Mouse (Mus musculus) hindbrain, embryonic 11.5 days (tissue): ENCODE measurements at regions not wholly inside any gene's neighbourhood (a gene's known extent, or its start where the extent isn't known, plus 50 kb on each side); places are given as distances from the start of the nearest gene placed in this dataset.

Experiments used
- ATAC-seq: fragments of 200-750 bp; cut with Nextera tagmentation; 2 replicates; pipeline ENCODE4 v1.8.0; 2017; ENCODE audit warnings: mild to moderate bottlenecking, moderate TSS enrichment, moderate library complexity; ENCODE audit not compliant: low FRiP score
- DNase-seq: peaks from one replicate; pipeline ENCODE4 v3.0.0-alpha.2; 2015; ENCODE audit warnings: low spot score
- H3K27ac ChIP-seq: fragments of 300-500 bp; sonication (generic); 2 replicates; pipeline ENCODE4 v1.5.1; 2014; ENCODE audit warnings: mild to moderate bottlenecking, low read depth, low read length
- H3K27me3 ChIP-seq: fragments of 300-500 bp; sonication (generic); 2 replicates; pipeline ENCODE4 v1.6.1; 2014; ENCODE audit warnings: mild to moderate bottlenecking, low read length, moderate library complexity, mixed read lengths; ENCODE audit not compliant: control insufficient read depth, insufficient read depth
- H3K36me3 ChIP-seq: fragments of 300-500 bp; sonication (generic); 2 replicates; pipeline ENCODE4 v1.6.1; 2014; ENCODE audit warnings: mild to moderate bottlenecking, low read length, moderate library complexity, mixed read lengths; ENCODE audit not compliant: control insufficient read depth, insufficient read depth
- H3K4me1 ChIP-seq: fragments of 300-500 bp; sonication (generic); replicated peaks from 2 replicates; pipeline ENCODE4 v1.6.1; 2014; ENCODE audit warnings: low read length, mixed read lengths; ENCODE audit not compliant: control insufficient read depth, insufficient read depth
- H3K4me2 ChIP-seq: fragments of 300-500 bp; sonication (generic); replicated peaks from 2 replicates; pipeline ENCODE4 v1.6.1; 2014; ENCODE audit warnings: mild to moderate bottlenecking, low read depth, low read length
- H3K4me3 ChIP-seq: fragments of 300-500 bp; sonication (generic); 2 replicates; pipeline ENCODE4 v1.5.1; 2014; ENCODE audit warnings: low read depth, low read length
- H3K9ac ChIP-seq: fragments of 300-500 bp; sonication (generic); 2 replicates; pipeline ENCODE4 v1.6.1; 2014; ENCODE audit warnings: low read depth, low read length
- H3K9me3 ChIP-seq: fragments of 300-500 bp; sonication (generic); 2 replicates; pipeline ENCODE4 v1.6.1; 2016; ENCODE audit warnings: low read length; ENCODE audit not compliant: control insufficient read depth
- WGBS: fragments of 180-500 bp; shearing (Covaris S2); extraction: QIAGEN DNeasy Blood & Tissue Kit; methylation state at CpG from one replicate; pipeline ENCODE4 v1.1.7; 2014; 5-methylcytosine and 5-hydroxymethylcytosine counted together

- no peaks in the 10 kb centered on the region for H3K4me1 ChIP-seq
- DNase-seq (no peak), ATAC-seq (no peak)
- H3K27ac ChIP-seq: no peak overlapping the region
- peaks cover 9% of the 10 kb centered on the region; the same call in 1 of the 2 replicates for H3K27me3 ChIP-seq
- H3K9me3 ChIP-seq: no peaks in the 10 kb centered on the region
- no peak overlapping the region for H3K9ac ChIP-seq
- H3K4me2 ChIP-seq: no peak overlapping the region
- no peak overlapping the region for H3K4me3 ChIP-seq
- H3K36me3 ChIP-seq: no peaks in the 10 kb centered on the region
- 51% methylated on average over 4 of the region's 4 CpGs for WGBS
Measured at GRCm38 (mm10) chr7:73644362-73644904, 95.7 kb upstream of the Fam174b start.

DNA sequence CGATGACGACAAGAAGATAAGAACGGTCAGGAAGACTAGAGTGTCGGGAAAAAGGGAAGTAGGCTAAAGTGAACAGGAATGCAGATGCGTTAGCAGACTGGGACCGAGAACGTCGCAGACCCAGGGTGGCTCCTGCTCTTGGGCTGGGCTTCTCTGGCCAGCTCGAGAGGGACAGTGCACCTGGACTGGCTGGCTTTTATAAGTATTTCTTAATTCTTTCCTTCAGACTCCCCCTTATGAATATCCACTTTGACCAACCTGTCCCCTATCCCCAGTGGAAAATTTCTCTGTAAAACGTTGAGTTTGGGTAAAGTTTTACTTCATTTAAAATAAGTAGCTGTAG is 96.1 kb upstream of the Fam174b start:
- H3K4me2 ChIP-seq: no peak overlapping the region
- no peak for DNase-seq
- H3K27ac ChIP-seq: no peak overlapping the region
- no peak overlapping the region for H3K9ac ChIP-seq
- H3K36me3 ChIP-seq: no peaks in the 10 kb centered on the region
- ATAC-seq: no peak
- no peaks in the 10 kb centered on the region for H3K9me3 ChIP-seq
- peaks cover 9% of the 10 kb centered on the region; the same call in 1 of the 2 replicates for H3K27me3 ChIP-seq
- no peak overlapping the region for H3K4me3 ChIP-seq
- no peaks in the 10 kb centered on the region for H3K4me1 ChIP-seq
- WGBS: 63% methylated on average over 10 of the region's 10 CpGs

GRCm38 (mm10) chr7:73643306-73643992 is 96.7 kb upstream of the Fam174b start:
- ATAC-seq (no peak), DNase-seq (no peak)
- Histone ChIP-seq H3K4me3 (no peak overlapping the region), H3K4me1 (no peaks in the 10 kb centered on the region), H3K4me2 (no peak overlapping the region), H3K9me3 (no peaks in the 10 kb centered on the region), H3K27ac (no peak overlapping the region), H3K36me3 (no peaks in the 10 kb centered on the region), H3K9ac (no peak overlapping the region), H3K27me3 (peaks cover 9% of the 10 kb centered on the region; the same call in 1 of the 2 replicates)
- WGBS: 79% methylated on average over 19 of the region's 19 CpGs

- Histone ChIP-seq H3K4me2 (no peak overlapping the region), H3K4me1 (0 out of 2 replicates have a peak, but pooled peaks cover 3% of the 10 kb centered on the region), H3K36me3 (no peaks in the 10 kb centered on the region), H3K9me3 (no peaks in the 10 kb centered on the region), H3K27ac (no peak overlapping the region), H3K9ac (no peak overlapping the region), H3K4me3 (no peak overlapping the region), H3K27me3 (peaks cover 12% of the 10 kb centered on the region; the same call in 1 of the 2 replicates)
- WGBS: 52% methylated on average over 2 of the region's 2 CpGs
- ATAC-seq: no peak
- no peak for DNase-seq
Measured at GRCm38 (mm10) chr7:73640194-73640593, 98.6 kb upstream of the Chd2 start.

GRCm38 (mm10) chr7:73637810-73638125 is 96.1 kb upstream of the Chd2 start:
- H3K27me3 ChIP-seq: peaks cover 12% of the 10 kb centered on the region; the same call in 1 of the 2 replicates

DNA sequence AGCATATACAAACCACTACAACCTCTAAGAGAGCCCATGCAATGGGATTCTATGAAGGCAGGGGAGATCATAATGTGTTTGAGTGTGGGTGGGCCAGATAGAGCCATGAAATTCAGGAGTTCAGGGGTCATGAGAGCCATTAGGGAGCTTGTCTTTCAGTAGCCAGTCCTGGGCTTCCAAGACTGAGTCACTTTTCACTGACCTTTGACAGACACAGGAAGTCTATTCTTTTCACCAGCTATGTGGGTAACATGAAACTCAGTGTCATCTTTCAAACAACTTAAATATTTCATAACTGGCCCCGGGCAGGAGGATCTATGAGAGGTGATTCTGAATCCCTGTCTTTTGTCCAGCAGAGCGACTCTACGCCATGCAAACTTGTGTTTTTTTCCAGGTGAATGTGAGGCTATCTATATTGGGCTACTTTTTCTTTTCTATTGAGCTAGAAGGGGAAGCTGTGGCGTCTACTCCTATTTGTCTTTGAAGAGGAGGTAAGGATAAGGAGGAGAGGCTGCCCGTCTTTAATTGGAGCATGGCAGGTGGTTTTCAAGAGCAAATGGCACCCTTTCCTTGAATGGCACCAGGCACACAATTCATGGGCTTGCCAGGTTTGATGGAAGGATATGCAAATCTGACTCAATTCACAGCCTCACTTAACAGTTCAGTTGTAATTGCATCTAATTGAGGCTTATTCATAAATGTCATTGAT is 95.6 kb upstream of the Chd2 start:
- WGBS: 42% methylated on average over 5 of the region's 5 CpGs
- 0 out of 2 replicates have a peak, but pooled peaks cover 3% of the 10 kb centered on the region for H3K4me1 ChIP-seq
- no peak overlapping the region for H3K4me3 ChIP-seq
- H3K4me2 ChIP-seq: no peak overlapping the region
- ATAC-seq (peak; percentile 26; the same call in 1 of the 2 replicates), DNase-seq (no peak)
- H3K9ac ChIP-seq: no peak overlapping the region
- H3K36me3 ChIP-seq: no peaks in the 10 kb centered on the region
- H3K27me3 ChIP-seq: peaks cover 12% of the 10 kb centered on the region; the same call in 1 of the 2 replicates
- H3K27ac ChIP-seq: no peak overlapping the region
- H3K9me3 ChIP-seq: no peaks in the 10 kb centered on the region

More at GRCm38 (mm10) chr7:73637810-73638125, 96.1 kb upstream of the Chd2 start:
- H3K9me3 ChIP-seq: no peaks in the 10 kb centered on the region
- no peak overlapping the region for H3K9ac ChIP-seq
- ATAC-seq (peak; percentile 92), DNase-seq (peak; percentile 77)
- WGBS: 34% methylated on average over 4 of the region's 4 CpGs
- 0 out of 2 replicates have a peak, but pooled peaks cover 3% of the 10 kb centered on the region for H3K4me1 ChIP-seq
- H3K27ac ChIP-seq: no peak overlapping the region
- H3K4me2 ChIP-seq: no peak overlapping the region
- no peak overlapping the region for H3K4me3 ChIP-seq
- H3K36me3 ChIP-seq: no peaks in the 10 kb centered on the region

DNA sequence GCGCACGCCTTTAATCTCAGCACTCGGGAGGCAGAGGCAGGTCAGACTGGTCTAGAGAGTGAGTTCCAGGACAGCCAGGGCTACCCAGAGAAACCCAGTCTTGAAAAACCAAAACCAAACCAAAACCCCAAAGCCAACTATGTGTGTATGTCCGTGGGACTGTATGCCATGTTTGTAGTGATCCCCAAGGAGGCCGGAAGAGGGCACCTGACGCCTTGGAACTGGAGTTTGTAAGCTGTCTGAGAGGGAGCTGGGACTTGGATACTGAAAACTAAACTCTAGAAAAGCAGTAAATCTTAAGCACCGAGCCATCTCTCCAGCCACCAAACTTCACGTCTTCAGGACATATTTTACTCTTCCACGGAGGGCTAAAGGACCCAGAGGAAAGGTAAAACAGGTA is 93.8 kb upstream of the Chd2 start:
- H3K27ac ChIP-seq: no peak overlapping the region
- H3K27me3 ChIP-seq: peaks cover 7% of the 10 kb centered on the region; the same call in 1 of the 2 replicates
- 94% methylated on average over 9 of the region's 9 CpGs for WGBS
- peaks cover 3% of the 10 kb centered on the region; the same call in 1 of the 2 replicates for H3K4me1 ChIP-seq
- H3K9me3 ChIP-seq: no peaks in the 10 kb centered on the region
- H3K4me3 ChIP-seq: no peak overlapping the region
- DNase-seq: no peak
- no peak for ATAC-seq
- H3K36me3 ChIP-seq: no peaks in the 10 kb centered on the region
- H3K4me2 ChIP-seq: no peak overlapping the region
- H3K9ac ChIP-seq: no peak overlapping the region

GRCm38 (mm10) chr7:73630790-73631189 is 89.2 kb upstream of the Chd2 start:
- WGBS: 30% methylated on average over 7 of the region's 7 CpGs
- Histone ChIP-seq H3K4me3 (no peak overlapping the region), H3K27ac (no peak overlapping the region), H3K9ac (no peak overlapping the region), H3K4me2 (no peak overlapping the region), H3K27me3 (peaks cover 6% of the 10 kb centered on the region; the same call in 1 of the 2 replicates), H3K4me1 (peaks cover 2% of the 10 kb centered on the region; the same call in 1 of the 2 replicates), H3K36me3 (no peaks in the 10 kb centered on the region), H3K9me3 (no peaks in the 10 kb centered on the region)
- DNase-seq: peak; percentile 68
- peak; percentile 68 for ATAC-seq
